Mouse (Mus musculus) left cerebral cortex, adult 8-10 months (tissue): ENCODE data around the gene Olfr64. TPM values are rescaled to one million over a fixed set of nuclear protein-coding genes. Genes with fewer than 3 reads are reported as not detected.

Experiments
- DNase-seq, 2 experiments: peaks; one replicate each; pipeline ENCODE4 v3.0.0; 2022; ENCODE audit warnings: low spot score in 2 of 2
- total RNA-seq, 4 experiments: library from RNA; stranded (reverse); gene quantifications; 2 replicates each; pipeline ENCODE4 v1.2.4; 2022

Gene Olfr64
- total RNA-seq = not detected

DNA sequence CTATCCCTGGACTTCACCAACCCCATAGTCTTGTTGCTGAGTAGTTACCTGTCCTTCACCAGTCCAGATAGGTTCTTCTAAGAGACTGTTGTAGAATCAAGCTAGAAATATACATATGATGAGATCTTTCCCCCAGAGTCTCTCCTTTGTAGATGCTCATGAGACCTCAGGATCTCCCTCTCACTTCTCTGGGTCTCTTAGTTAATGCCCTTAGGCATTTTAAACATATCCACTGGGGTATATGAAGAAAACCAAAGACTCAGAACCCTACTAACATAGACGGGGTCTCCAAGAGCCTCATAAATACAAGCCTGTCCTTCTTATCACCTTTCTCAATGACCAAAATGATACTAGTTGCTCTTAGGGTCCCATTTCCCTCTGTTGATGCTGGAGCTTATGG lies at the start of gene Olfr64:
Gene Olfr64 (minus strand): TSS at position 101 of the 400 bp plus-strand sequence.
- no peak for DNase-seq

DNA sequence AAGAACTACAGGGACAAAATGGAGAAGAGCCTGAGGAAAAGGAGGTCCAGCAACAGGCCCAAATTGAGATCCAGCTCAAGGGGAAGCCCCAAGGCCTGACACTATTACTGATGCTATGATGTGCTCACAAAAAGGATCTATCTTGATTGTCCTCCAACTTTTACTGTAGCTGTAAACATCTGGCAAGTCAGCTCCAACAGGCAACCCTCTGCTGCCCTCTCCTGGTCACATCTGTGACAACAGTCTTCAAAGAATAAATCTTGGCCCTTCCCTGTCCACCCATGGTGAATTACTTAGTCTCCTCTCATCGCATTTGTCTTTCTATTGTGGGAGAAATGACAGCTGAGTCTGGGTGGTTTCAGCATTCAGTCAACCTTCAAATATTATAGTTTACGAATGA lies 48.4 kb upstream of the Olfr64 start:
- no peak for DNase-seq

DNA sequence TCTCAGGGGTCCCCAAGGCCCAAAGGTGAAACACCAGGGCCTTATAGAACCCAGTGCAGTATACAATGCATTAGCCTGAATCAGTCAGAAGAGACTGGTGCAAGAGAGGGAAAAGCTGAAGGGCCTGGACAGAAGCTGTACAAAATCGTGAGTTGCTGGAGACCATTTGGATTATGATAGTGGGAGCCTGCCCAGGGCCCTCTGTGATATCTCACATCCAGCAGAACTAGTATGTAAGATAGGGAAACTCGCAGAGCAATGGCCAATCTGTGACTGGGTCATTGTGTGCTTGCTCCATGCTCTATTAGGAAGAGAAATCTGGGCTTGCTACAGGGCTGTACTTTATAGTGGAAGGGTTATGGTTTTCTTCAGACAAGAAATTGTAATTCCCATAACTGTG lies 40.0 kb upstream of the Olfr64 start, which contains the start of gene Olfr632:
Gene Olfr632 (plus strand): TSS at position 84 of the 400 bp plus-strand sequence.
- DNase-seq = no peak

DNA sequence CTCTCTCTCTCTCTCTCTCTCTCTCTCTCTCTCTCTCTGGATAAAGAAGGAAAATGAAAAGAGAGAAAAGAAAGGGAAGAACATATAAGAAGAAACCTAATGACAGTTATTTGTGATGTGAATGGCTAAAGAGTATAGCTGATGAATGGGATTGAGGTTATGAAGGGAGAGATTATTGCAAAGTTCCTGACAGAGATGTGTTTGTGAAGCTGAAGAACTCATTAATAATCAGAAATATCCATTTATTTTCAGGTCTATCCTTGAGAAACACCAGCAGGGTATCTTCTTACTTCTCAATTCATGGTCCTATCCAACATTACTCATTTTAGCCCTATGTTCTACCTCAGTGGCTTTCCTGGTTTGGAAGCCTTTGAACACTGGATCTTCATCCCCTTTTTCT lies 34.2 kb upstream of the Olfr64 start, which contains the start of gene Olfr631:
Gene Olfr631 (plus strand): TSS at position 301 of the 400 bp plus-strand sequence.
- no peak for DNase-seq

DNA sequence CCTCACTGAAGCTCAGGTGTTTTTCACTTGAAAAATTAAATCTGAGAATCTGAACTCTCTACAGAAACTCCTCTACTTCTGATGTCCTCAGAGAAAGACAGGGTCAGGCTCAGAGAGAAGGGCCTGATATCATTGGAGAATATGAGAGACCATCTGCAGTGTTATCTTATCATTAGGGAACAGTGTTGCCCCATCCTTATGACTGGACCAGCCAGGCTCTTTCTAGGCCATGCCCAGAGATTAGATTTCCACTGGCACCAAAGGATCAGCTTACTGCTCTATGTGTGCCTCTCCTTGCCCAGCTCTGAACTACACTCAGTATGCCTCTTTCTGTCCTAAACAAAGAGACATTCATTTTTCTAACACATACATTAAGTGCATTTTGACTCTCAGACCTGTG lies 21.1 kb upstream of the Olfr64 start:
- DNase-seq = no peak

DNA sequence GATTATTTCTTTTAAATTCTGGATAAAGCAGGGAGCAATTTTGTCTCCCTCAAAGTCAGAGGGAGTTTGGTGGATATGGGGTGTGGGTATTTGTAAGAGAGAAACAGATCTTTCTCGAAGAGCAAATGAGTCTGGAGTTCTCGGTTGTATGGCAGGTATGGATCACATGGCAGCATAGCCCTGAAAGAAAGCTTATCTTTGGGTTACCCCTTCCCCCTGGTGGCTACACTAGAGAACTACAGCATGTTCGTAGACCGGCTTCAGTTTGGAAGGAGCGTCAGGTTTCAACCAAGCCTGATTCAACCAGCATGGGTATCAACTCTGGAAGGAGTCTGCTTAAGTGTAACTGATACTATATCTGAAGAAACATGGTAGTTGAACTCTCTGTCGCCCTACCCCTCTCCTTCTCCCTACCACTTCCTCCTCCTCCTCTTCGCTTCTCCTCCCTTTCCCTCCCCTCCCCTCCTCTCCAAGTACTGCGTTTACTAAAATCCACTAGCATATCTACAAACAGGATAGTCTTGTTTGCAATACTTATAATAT lies 18.8 kb upstream of the Olfr64 start:
- no peak for DNase-seq

DNA sequence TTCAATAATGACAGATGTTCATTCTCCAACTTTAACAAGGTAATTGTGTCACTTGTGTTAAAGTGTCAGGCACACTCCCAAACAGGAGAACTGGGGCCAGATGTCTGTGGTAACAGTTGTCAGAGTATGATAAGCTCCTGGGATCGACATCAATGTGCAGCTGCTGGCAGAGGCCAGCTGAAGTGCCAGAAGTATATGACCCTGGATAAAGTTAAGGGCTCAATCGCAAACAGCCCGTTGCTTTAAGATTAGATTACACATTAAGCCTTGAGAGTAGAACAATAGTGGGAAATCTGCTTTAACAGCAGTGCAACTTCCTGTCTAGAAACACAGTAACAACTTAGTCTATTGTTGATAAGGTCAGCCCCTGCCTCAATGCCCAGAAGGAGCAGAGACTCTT lies 15.8 kb upstream of the Olfr64 start:
- no peak for DNase-seq

DNA sequence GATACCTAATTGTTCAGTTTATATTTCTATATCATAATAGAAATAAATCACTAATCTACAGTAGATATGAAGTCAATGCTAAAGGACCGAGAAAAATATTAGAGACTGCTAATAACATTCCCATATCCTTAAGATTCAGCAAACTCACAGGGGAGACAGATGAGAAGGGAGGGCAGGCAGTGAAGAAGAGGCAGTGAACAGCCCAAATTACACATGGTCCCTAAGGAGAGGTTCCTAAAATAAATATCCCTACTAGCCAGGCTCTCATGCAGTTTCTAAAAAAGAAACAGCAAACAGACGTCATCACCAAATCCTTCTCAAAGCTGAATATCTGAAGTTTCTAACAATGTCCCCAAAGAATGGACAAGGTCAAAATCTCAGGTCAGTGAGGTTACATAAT lies 8.9 kb upstream of the Olfr64 start, which contains the start of gene Olfr65:
Gene Olfr65 (plus strand): TSS at position 301 of the 400 bp plus-strand sequence.
- DNase-seq = no peak

DNA sequence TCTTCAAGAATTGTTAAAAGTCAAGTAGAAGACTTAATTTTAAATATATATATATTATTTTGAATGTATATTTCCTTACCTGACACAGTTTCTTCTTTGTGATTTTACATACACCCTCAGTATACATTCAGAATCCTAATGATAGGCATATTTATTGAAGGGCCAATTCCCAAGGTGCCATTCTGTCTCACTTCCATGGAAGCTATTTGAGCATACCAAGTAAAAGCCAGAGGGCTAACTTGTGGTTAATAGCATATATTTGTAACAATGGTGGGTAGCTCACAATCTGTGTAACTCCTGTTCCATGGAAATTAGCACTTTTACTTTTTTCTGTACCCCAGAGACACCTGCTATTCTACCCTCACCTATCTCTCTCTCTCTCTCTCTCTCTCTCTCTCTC lies 8.1 kb downstream of the Olfr64 start, which contains the start of gene Olfr66:
Gene Olfr66 (minus strand): TSS at position 101 of the 400 bp plus-strand sequence.
- DNase-seq = no peak

DNA sequence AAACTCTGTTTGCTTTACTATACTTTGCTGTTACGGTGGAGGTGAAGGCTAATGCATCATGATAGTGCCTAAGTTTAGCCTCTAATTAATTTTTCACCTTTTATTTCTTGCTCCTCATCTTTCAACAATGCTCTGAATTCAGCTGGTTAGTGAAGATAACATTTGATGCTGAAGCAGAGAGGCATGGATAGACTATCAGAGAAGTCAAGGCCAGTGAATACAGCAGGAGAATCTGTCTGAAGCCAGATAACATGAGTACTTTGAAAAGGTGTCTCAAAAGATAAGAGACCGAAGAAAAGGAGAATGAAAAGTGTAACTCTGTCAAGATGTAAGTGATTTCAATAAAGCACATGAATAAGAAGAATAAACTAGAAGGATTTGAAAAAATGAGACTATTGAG lies 17.2 kb downstream of the Olfr64 start:
- DNase-seq = no peak

DNA sequence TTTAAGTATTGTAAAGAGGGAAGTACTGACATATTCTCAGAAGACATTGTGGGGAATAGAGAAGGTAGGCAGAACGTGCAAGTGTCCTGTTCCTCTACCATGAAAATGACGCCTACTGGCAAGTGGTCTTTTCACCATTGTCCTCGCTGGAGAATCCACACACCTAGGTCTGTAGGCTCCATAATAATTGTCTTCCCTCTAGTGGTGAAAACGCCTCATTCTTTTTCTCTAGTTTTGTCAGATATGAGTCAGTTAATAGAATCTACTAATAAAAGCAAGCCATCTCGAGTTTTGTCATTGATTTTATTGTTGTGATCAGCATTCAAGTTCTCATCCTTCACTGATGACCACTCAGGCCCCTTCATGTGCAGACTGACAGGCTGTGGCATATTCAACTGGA lies 19.8 kb downstream of the Olfr64 start:
- DNase-seq = no peak

DNA sequence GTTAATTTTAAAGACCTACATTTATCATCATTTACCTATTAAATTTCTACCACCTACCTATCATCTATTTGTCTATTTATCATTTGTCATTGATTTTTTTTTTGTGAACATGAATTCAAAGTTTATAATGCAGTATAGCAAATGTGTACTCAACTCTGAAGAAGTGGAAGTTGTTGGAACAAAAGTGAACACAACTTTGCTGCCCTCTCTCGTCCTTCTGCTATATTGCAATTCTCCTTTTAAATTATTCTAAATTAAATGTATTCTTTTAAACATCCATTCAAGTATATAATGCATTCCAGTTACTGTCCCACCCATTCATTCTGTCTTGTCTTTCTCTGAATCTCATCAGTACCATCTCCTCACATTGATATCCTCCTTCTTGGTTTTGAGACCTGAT lies 21.2 kb downstream of the Olfr64 start:
- no peak for DNase-seq

DNA sequence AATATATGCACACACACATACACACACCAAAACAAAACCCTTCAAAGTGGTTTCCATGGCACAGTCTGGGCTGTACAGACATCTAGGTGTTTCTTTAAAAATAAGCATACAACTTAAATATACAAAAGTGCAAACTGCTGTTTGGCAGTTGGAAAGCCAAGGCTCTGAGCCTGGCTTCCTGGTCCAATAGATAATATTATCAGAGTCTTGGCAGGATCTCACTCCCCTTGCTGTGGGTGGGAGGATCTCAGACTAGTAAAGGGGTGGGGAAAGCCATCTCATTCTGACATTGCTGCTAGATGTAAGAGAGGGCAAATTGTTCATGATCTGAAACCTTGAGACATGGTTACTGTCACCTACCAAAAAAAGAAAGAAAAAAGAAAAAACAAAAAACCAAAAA lies 23.6 kb downstream of the Olfr64 start:
- no peak for DNase-seq

DNA sequence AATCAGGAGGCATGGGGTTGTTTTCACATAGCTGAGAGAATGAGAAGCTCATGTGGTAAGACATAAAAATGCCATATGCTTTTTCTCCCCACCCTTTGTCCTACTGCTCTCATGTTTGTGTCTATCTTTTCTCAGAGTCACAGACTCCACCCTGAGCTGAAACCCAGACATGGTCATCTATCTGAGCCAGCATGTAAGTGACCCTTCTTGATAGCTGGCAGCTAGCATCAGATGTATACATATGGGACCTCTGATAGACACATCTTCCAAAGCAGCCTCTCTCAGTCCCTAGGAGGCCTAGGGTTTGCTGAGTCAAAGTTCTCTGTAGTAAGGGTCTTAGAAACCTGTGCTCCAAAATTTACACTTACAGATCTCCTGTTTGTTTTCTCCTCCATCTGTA lies 28.6 kb downstream of the Olfr64 start:
- no peak for DNase-seq

DNA sequence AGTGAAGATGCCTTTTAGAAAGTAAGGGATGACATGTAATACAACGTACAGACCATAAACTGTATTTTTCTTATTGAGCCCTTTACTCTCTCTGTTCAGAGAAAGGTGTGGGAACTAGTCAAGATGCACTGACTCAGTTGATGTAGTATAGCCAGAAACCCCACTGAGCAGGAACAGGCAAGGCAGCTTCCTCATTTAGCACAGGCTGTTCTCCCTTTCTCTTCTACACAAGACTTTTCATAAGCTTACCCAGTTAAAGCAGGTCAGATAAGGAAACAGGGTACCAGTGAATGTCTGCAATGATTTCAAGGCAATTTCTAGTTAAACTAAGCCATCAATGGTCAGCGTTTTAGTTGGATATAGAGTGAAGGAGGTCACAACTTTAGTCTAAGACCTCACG lies 32.8 kb downstream of the Olfr64 start:
- no peak for DNase-seq

DNA sequence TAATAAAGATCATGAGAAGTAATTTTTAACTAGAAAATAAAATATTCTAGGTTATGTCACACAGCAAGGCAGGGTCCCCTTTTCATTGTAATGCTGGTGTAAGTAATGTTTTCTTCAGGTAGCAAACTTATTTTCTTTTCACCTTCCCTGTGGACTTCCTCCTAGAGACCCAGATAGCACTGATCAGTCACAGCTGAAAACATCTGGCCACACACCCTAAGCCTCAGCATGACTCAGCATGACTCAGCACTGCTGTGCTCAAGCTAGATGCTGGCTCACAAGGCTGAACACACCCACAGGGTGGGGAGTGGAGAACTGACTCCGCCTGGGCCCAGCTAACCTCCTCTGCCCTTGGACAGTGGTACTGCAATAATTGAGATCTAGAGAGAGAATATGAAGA lies 33.4 kb downstream of the Olfr64 start:
- DNase-seq = no peak

DNA sequence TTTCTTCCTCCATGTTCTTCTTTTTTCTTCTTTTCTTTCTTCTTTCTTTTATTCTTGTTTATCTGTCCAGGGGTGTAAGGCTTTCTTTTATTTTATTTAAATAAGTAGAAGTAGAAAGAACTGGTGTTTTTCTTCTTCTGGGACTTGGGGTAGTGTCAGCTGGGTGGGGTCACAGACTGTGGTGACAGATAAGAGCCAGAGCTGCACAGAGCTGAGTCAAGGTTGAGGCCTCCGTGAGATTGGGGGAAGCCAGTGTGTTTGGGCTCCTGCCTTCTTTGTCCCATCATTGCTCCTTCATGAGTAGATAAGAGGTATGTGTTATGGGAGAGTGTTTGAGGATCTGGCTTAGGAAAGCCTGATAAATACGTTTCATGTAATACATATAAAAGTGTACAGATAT lies 35.2 kb downstream of the Olfr64 start:
- no peak for DNase-seq

DNA sequence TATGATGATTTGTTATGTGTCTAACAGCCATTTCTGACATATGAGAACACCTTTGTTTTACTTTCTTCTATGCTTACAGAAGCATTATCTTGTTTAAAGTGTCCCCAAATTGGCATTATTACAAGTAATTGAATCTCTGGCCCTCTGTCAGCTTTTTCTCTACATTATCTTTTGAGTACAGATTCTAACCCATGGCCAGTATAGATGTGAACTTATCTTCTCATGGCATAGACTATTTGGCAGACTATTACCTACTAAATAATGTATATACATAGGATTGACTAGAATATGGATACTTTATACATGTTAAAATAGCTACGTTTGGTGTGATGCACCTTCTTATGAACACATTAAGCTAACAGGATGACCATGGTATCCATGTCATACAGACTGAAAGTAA lies 39.6 kb downstream of the Olfr64 start:
- no peak for DNase-seq

DNA sequence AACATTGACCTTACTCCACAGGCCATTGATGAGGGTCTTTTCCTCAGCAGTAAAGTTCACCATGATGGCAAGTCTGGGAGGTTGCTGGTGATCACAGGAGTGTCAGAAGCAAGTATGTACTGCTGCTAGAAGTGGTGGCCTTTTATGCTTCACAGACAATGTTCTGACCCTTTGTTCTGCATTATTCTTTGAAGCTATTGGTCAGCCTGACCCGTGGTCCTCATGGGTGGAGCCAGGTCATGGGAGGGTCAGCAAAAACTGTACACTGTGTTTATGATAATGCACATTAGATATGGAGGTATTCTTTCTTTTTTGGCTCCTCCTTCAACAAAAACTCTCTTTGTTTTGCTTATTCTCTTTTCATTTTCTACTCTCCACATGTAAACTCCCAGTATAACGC lies 41.2 kb downstream of the Olfr64 start, which contains the start of gene Hbb-y:
Gene Hbb-y (minus strand): TSS at position 127 of the 400 bp plus-strand sequence.
- no peak for DNase-seq

DNA sequence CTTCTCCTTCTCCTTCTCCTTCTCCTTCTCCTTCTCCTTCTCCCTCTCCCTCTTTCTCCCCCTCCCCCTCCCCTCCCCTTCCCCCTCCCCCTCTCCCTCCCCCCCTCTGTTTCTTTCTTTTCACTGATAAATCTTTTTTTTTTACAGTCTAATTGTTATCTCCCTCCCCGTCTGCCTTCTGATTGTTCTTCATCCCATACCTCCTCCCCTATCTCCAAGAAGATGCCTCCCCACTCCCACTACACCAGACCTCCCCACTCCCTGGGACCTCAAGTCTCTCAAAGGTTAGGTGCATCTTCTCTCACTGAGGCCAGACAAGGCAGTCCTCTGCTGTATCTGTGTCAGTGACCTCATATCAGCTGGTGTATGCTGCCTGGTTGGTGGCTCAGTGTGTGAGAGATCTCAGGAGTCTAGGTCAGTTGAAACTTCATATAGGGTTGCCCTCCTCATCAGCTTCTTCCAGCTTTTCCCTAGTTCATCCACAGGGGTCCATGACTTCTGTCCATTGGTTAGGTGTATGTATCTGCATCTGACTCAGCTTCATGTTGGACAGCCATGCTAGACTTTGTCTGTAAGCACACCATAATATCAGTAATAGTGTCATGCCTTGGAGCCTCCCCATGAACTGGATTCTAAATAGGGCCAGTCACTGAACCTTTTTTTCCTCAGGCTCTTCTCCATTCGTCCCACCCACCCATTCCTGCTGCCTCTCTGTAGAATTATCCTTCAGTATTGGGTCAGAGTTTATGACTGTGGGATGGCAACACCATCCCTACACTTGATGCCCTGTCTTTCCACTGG lies 49.6 kb downstream of the Olfr64 start:
- DNase-seq = no peak

DNA sequence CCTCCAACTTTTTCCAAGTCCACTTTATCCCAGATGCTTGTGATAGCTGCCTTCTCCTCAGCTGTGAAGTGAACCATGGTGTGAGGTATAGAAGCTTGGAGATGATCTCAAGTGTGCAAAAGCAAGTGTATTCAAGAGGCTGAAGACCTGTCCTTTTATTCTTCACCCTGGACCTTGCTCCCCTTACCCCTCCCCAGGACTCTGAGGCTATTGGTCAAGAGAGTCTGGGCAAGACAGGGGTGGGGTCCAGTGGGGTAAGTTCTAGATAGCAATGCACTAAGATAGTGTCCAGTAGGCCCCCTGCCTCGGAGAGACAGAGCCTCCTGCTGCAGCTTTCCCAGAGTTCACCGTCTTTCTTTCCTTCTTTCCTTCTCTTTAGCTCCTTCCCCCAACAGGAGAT lies 51.3 kb downstream of the Olfr64 start, which contains the start of gene Hbb-bh1:
Gene Hbb-bh1 (minus strand): TSS at position 131 of the 400 bp plus-strand sequence.
- DNase-seq = no peak

DNA sequence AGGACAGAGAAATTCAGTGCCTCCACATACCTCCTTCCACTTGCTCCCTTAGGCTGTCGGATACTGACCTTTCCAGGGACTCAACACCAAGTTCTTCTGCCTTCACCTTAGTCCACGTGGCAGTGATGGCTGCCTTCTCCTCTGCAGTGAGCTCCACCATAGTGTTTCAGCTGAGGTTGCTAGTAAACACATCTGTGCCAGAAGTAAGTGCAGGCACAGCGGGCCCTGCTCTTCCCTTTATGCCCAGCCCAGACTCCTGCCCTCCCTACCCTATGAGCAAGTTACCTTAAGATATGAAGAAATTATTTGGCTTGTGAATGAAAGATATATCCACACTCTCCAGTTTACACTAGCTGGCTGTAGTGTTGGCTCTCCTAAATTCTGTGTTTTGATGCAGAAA lies 54.0 kb downstream of the Olfr64 start, which contains the start of gene Hbb-bh2:
Gene Hbb-bh2 (minus strand): TSS at position 253 of the 400 bp plus-strand sequence.
- no peak for DNase-seq
